Mouse (Mus musculus): ENCODE data around the gene Olfr670. TPM values are rescaled to one million over a fixed set of nuclear protein-coding genes. Genes with fewer than 3 reads are reported as not detected.

Olfr670 gene
- polyA plus RNA-seq, 1 experiment: not detected

DNA sequence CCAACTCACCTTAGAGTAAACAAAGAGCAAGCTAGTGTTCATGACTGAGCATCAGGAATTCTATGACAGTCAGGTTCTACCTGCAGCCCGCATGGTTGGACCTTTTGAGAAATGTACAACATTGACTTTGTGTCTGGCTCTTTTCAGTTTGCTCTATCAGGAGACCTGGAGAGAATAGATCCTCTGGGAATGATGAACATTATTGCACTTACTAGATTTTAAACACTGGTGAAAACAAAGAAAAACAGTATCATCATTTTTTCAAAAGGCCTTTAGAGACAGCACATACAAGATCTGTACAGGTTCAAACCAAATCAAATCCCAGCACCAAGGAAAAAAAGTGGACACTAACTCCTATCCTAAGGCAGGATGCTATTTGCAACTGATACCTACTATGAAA is 41.0 kb downstream of the Olfr670 start, which contains the start of gene Olfr667:
Olfr667 (minus strand) TSS at position 101 of the 400 bp plus-strand sequence.
- TF ChIP-seq POLR2A (IDR thresholded peaks at IDR 0.05; ENCODE audit: low read depth, low read length) (no peak), CTCF (IDR thresholded peaks at IDR 0.05; ENCODE audit: extremely low read depth, insufficient read depth, insufficient read length, insufficient replicate concordance) (no peak)
- 84% methylated on average over 1 of the region's 1 CpGs for WGBS
- H3K4me1 ChIP-seq (ENCODE audit: control insufficient read depth, insufficient read depth, insufficient read length): no peaks in the 10 kb centered on the region

More for the DNA sequence above, 41.0 kb downstream of the Olfr670 start, which contains the start of gene Olfr667:
- H3K4me3 ChIP-seq (ENCODE audit: extremely low read depth, insufficient read depth, insufficient read length): no peak within 1 kb of the TSS
- no peaks in the 10 kb centered on the region for H3K36me3 ChIP-seq (ENCODE audit: control insufficient read depth, insufficient read depth, low read length)
- H3K27me3 ChIP-seq (ENCODE audit: control insufficient read depth, insufficient read depth, low read length): no peaks in the 10 kb centered on the region
- no peak for DNase-seq (ENCODE audit: low read depth in 1 of 2, low spot score in 2 of 2)
- no peak within 1 kb of the TSS for H3K27ac ChIP-seq (ENCODE audit: insufficient read depth, low read length)

Other genes with a start within 250 kb of the Olfr670 start
- not detected in 2 replicates for gene Usp17le, start 185.2 kb downstream of the Olfr670 start, polyA plus RNA-seq (2012; rRNA removed)
- gene Usp17lb, start 120.0 kb downstream of the Olfr670 start, polyA plus RNA-seq (2012; rRNA removed): not detected in 2 replicates
- gene Usp17la, start 105.6 kb downstream of the Olfr670 start, polyA plus RNA-seq (2012; rRNA removed): not detected in 2 replicates
- not detected in 2 replicates for gene Olfr665, start 84.6 kb downstream of the Olfr670 start, polyA plus RNA-seq (2012; rRNA removed)
- gene Olfr666, start 66.7 kb downstream of the Olfr670 start, polyA plus RNA-seq (2012; rRNA removed): not detected in 2 replicates
- not detected in 2 replicates for gene Olfr667, start 41.1 kb downstream of the Olfr670 start, polyA plus RNA-seq (2012; rRNA removed)
- not detected in 2 replicates for gene Olfr668, start 34.6 kb downstream of the Olfr670 start, polyA plus RNA-seq (2012; rRNA removed)
- not detected in 2 replicates for gene Olfr669, start 28.4 kb downstream of the Olfr670 start, polyA plus RNA-seq (2012; rRNA removed)
- gene Olfr671, start 16.5 kb upstream of the Olfr670 start, polyA plus RNA-seq (2012; rRNA removed): not detected in 2 replicates
- not detected in 2 replicates for gene Olfr672, start 39.4 kb upstream of the Olfr670 start, polyA plus RNA-seq (2012; rRNA removed)
- gene Olfr675, start 65.8 kb upstream of the Olfr670 start, polyA plus RNA-seq (2012; rRNA removed): not detected in 2 replicates
- not detected in 2 replicates for gene Olfr676, start 70.1 kb upstream of the Olfr670 start, polyA plus RNA-seq (2012; rRNA removed)
- gene Olfr677, start 88.8 kb upstream of the Olfr670 start, polyA plus RNA-seq (2012; rRNA removed): not detected in 2 replicates
- not detected in 2 replicates for gene Olfr678, start 101.9 kb upstream of the Olfr670 start, polyA plus RNA-seq (2012; rRNA removed)
- not detected in 2 replicates for gene Olfr679, start 118.6 kb upstream of the Olfr670 start, polyA plus RNA-seq (2012; rRNA removed)
- gene Olfr680-ps1, start 130.2 kb upstream of the Olfr670 start, polyA plus RNA-seq (2012; rRNA removed): not detected in 2 replicates
- gene Olfr681, start 154.2 kb upstream of the Olfr670 start, polyA plus RNA-seq (2012; rRNA removed): not detected in 2 replicates
- not detected in 2 replicates for gene Olfr683, start 184.4 kb upstream of the Olfr670 start, polyA plus RNA-seq (2012; rRNA removed)
- gene Olfr684, start 201.0 kb upstream of the Olfr670 start, polyA plus RNA-seq (2012; rRNA removed): not detected in 2 replicates
- gene Olfr685, start 223.4 kb upstream of the Olfr670 start, polyA plus RNA-seq (2012; rRNA removed): not detected in 2 replicates
- gene Olfr686, start 244.9 kb upstream of the Olfr670 start, polyA plus RNA-seq (2012; rRNA removed): not detected in 2 replicates